Mouse (Mus musculus) forebrain, embryonic 11.5 days (tissue): ENCODE measurements at regions not wholly inside any gene's neighbourhood (a gene's known extent, or its start where the extent isn't known, plus 50 kb on each side); places are given as distances from the start of the nearest gene placed in this dataset.

Experiments
- ATAC-seq: fragments of 200-750 bp; cut with Nextera tagmentation; replicated peaks from 2 replicates; pipeline ENCODE4 v1.8.0; 2017; ENCODE audit warnings: moderate TSS enrichment; ENCODE audit not compliant: low FRiP score
- DNase-seq: peaks from one replicate; pipeline ENCODE4 v3.0.0-alpha.2; 2017; ENCODE audit warnings: low spot score
- H3K27ac ChIP-seq: fragments of 300-500 bp; sonication (generic); 2 replicates; pipeline ENCODE4 v1.5.1; 2014; ENCODE audit warnings: low read depth, low read length
- H3K27me3 ChIP-seq: fragments of 300-500 bp; sonication (generic); 2 replicates; pipeline ENCODE4 v1.6.1; 2014; ENCODE audit warnings: mild to moderate bottlenecking, low read length, mixed read lengths; ENCODE audit not compliant: control insufficient read depth, insufficient read depth
- H3K36me3 ChIP-seq: fragments of 300-500 bp; sonication (generic); 2 replicates; pipeline ENCODE4 v1.6.1; 2014; ENCODE audit warnings: mild to moderate bottlenecking, low read length, moderate library complexity, mixed read lengths; ENCODE audit not compliant: control insufficient read depth, insufficient read depth
- H3K4me1 ChIP-seq: fragments of 300-500 bp; sonication (generic); replicated peaks from 2 replicates; pipeline ENCODE4 v1.6.1; 2014; ENCODE audit warnings: low read length, mixed read lengths; ENCODE audit not compliant: control insufficient read depth, insufficient read depth
- H3K4me2 ChIP-seq: fragments of 300-500 bp; sonication (generic); 2 replicates; pipeline ENCODE4 v1.6.1; 2014; ENCODE audit warnings: low read depth, mild to moderate bottlenecking, low read length, moderate library complexity, mixed read lengths; ENCODE audit not compliant: severe bottlenecking
- H3K4me3 ChIP-seq: fragments of 300-500 bp; sonication (generic); 2 replicates; pipeline ENCODE4 v1.5.1; 2014; ENCODE audit warnings: low read depth, low read length
- H3K9ac ChIP-seq: fragments of 300-500 bp; sonication (generic); 2 replicates; pipeline ENCODE4 v1.6.1; 2014; ENCODE audit warnings: low read length
- H3K9me3 ChIP-seq: fragments of 300-500 bp; sonication (generic); 2 replicates; pipeline ENCODE4 v1.6.1; 2016; ENCODE audit warnings: low read length, mixed read lengths; ENCODE audit not compliant: control insufficient read depth
- WGBS: fragments of 180-500 bp; shearing (Covaris S2); extraction: QIAGEN DNeasy Blood & Tissue Kit; methylation state at CpG from one replicate; pipeline ENCODE4 v1.1.7; 2014; 5-methylcytosine and 5-hydroxymethylcytosine counted together

DNA sequence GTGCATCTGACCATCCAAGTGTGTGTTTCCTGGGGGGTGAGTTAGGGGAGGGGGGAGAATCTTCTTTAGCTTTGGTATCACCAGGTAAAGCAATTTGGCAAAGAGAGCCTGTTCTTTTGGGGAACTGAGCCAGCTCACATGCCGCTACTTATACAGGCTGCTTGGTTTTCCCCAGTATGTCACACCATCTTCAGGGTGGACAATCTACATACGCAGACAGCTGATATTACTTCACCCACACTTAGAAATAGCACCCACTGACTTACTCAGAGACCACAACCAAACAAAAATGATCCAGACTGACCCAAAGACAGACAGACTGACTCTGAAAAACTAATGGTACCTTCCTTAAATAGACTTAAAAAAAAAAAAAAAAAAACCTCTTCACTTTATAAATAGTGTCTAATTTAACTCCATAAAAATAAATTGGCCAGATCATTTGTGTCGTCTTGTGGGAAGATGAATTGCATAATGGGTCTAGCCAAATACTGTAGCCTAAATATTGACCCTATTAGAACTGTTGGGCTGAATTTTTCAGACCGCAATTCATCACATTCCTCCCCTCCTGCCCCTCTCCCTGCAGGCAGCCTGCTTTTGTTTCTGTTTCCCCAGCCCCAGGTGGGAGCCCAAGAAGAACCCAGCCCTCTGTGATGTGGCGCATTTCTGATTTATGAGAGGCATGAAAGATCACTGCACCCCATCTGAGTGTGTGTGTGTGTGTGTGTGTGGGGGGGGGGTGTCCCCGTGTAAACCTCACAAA lies 79.0 kb downstream of the Gm10260 start:
- Histone ChIP-seq H3K36me3 (no peaks in the 10 kb centered on the region), H3K9ac (no peak overlapping the region), H3K4me3 (no peak overlapping the region), H3K9me3 (no peaks in the 10 kb centered on the region), H3K4me1 (peaks cover 2% of the 10 kb centered on the region; the same call in 1 of the 2 replicates), H3K27me3 (no peaks in the 10 kb centered on the region), H3K4me2 (no peak overlapping the region), H3K27ac (no peak overlapping the region)
- ATAC-seq (no peak), DNase-seq (no peak)
- WGBS: 39% methylated on average over 6 of the region's 6 CpGs

- WGBS: 82% methylated on average over 5 of the region's 5 CpGs
- Histone ChIP-seq H3K4me1 (peaks cover 2% of the 10 kb centered on the region; the same call in 1 of the 2 replicates), H3K27me3 (no peaks in the 10 kb centered on the region), H3K9ac (no peak overlapping the region), H3K36me3 (no peaks in the 10 kb centered on the region), H3K9me3 (no peaks in the 10 kb centered on the region), H3K27ac (no peak overlapping the region), H3K4me2 (no peak overlapping the region), H3K4me3 (no peak overlapping the region)
- no peak for DNase-seq
- ATAC-seq: no peak
Observed at GRCm38 (mm10) chr13:97680283-97680896, 80.0 kb downstream of the Gm10260 start.

GRCm38 (mm10) chr13:97678991-97679390 lies 81.4 kb downstream of the Gm10260 start:
- H3K4me3 ChIP-seq: no peak overlapping the region
- WGBS: 94% methylated on average over 5 of the region's 5 CpGs
- no peak for ATAC-seq
- H3K9me3 ChIP-seq: no peaks in the 10 kb centered on the region
- H3K36me3 ChIP-seq: no peaks in the 10 kb centered on the region
- no peaks in the 10 kb centered on the region for H3K27me3 ChIP-seq
- no peak overlapping the region for H3K9ac ChIP-seq
- H3K4me2 ChIP-seq: no peak overlapping the region
- H3K4me1 ChIP-seq: peaks cover 2% of the 10 kb centered on the region; the same call in 1 of the 2 replicates
- DNase-seq: no peak
- H3K27ac ChIP-seq: no peak overlapping the region

GRCm38 (mm10) chr13:97676536-97677048 lies 83.8 kb downstream of the Gm10260 start:
- WGBS: 76% methylated on average over 8 of the region's 8 CpGs
- Histone ChIP-seq H3K36me3 (no peaks in the 10 kb centered on the region), H3K9me3 (no peaks in the 10 kb centered on the region), H3K9ac (no peak overlapping the region), H3K4me1 (no peaks in the 10 kb centered on the region), H3K4me3 (no peak overlapping the region), H3K27ac (no peak overlapping the region), H3K27me3 (no peaks in the 10 kb centered on the region), H3K4me2 (no peak overlapping the region)
- ATAC-seq: no peak
- DNase-seq: no peak

- 91% methylated on average over 5 of the region's 5 CpGs for WGBS
- Histone ChIP-seq H3K9me3 (no peaks in the 10 kb centered on the region), H3K9ac (no peak overlapping the region), H3K36me3 (no peaks in the 10 kb centered on the region), H3K4me3 (no peak overlapping the region), H3K27ac (no peak overlapping the region), H3K27me3 (no peaks in the 10 kb centered on the region), H3K4me1 (peaks cover 4% of the 10 kb centered on the region; the same call in 1 of the 2 replicates), H3K4me2 (no peak overlapping the region)
- ATAC-seq: no peak
- DNase-seq: no peak
Observed at GRCm38 (mm10) chr13:97673107-97673506, 87.3 kb downstream of the Gm10260 start.

GRCm38 (mm10) chr13:97672038-97672675 lies 88.3 kb downstream of the Gm10260 start:
- no peaks in the 10 kb centered on the region for H3K36me3 ChIP-seq
- H3K4me2 ChIP-seq: no peak overlapping the region
- no peak overlapping the region for H3K9ac ChIP-seq
- 73% methylated on average over 7 of the region's 7 CpGs for WGBS
- no peak for DNase-seq
- no peak overlapping the region for H3K4me3 ChIP-seq
- H3K27ac ChIP-seq: no peak overlapping the region
- no peaks in the 10 kb centered on the region for H3K27me3 ChIP-seq
- no peaks in the 10 kb centered on the region for H3K9me3 ChIP-seq
- H3K4me1 ChIP-seq: peaks cover 4% of the 10 kb centered on the region; the same call in 1 of the 2 replicates
- no peak for ATAC-seq

DNA sequence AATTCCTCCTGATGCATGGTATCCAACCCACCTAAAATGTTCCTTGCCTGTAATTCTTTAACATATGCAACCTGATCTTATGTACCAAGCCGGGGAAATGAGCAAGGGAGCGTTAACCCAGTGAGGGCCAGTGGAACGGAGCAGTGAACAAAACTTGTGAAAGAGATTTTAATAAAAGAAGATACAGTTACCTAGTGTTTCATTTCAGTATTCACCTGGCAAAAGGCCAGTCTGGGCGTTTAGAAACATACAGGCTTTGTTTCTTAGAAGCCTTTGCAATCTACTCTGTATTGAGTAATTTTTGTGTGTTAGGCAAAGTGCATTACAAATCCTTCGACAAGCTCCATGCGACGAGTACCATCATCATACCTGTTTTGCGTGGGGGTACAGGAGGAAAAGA lies 91.1 kb downstream of the Gm10260 start:
- no peak overlapping the region for H3K4me3 ChIP-seq
- DNase-seq (no peak), ATAC-seq (no peak)
- WGBS: 86% methylated on average over 8 of the region's 8 CpGs
- no peak overlapping the region for H3K27ac ChIP-seq
- H3K9ac ChIP-seq: no peak overlapping the region
- H3K4me2 ChIP-seq: no peak overlapping the region
- peaks cover 4% of the 10 kb centered on the region; the same call in 1 of the 2 replicates for H3K4me1 ChIP-seq
- H3K36me3 ChIP-seq: no peaks in the 10 kb centered on the region
- H3K9me3 ChIP-seq: no peaks in the 10 kb centered on the region
- H3K27me3 ChIP-seq: no peaks in the 10 kb centered on the region

DNA sequence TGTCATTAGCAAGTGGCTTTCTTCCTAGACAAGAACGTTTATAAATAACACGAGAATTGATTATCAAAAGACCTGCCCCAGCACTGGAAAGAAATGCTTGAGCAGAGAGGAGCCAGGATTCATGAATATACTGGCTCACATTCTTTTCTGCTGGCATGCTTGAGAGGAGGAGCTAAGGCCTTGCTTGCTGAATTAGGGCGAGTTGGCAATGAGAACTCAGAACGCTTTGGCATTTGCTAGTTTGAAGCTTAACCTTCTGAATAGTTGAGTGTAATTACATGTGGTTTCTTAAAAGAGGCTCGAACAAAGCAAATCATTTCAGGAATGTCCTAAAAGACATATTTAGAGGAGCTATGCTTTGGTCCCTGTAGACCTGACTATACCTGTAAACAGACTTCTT lies 91.5 kb downstream of the Gm10260 start:
- Histone ChIP-seq H3K4me1 (peaks cover 4% of the 10 kb centered on the region; the same call in 1 of the 2 replicates), H3K4me2 (no peak overlapping the region), H3K27me3 (no peaks in the 10 kb centered on the region), H3K4me3 (no peak overlapping the region), H3K9me3 (no peaks in the 10 kb centered on the region), H3K27ac (no peak overlapping the region), H3K9ac (no peak overlapping the region), H3K36me3 (no peaks in the 10 kb centered on the region)
- 45% methylated on average over 5 of the region's 5 CpGs for WGBS
- DNase-seq (no peak), ATAC-seq (no peak)
